Mouse (Mus musculus): ENCODE results near the gene Zfp628.

GRCm38 (mm10) chr7:4924483-4924882 lies 9.5 kb downstream of the Zfp628 start:
- TF ChIP-seq CTCF (IDR thresholded peaks at IDR 0.05; ENCODE audit: low read depth, low read length), result no peak
- no peak for TF ChIP-seq POLR2A (IDR thresholded peaks at IDR 0.05; ENCODE audit: extremely low read depth, insufficient read depth, low read length)
